Mouse (Mus musculus): ENCODE data around the gene Spg11. TPM values are rescaled to one million over a fixed set of nuclear protein-coding genes. Genes with fewer than 3 reads are reported as not detected.
"Not testable (repeated sequence)": the region's sequence is repeated elsewhere in the genome, so short reads cannot be mapped to it uniquely, and the experiment has no call there.

Spg11 gene
- polyA plus RNA-seq, 1 experiment = 14.9 TPM

DNA sequence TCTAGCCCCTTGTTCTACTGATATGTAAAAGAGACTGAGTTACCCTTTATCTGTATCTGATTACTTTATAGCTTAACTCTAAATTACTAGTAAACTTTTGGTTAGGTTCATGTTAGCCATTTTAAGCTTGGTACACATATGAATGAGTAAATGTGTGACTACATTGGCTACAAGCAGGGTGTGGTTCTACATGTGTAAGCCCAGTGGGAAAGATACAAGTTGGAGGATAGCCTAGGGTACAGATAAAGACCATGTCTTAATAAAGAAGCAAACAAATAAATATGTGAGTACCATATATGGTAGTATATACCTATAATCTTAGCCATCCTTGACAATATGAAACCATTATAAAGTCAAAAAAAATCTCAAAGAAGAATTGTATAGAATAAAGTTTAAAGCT is 74.3 kb downstream of the Spg11 start:
- TF ChIP-seq CTCF (IDR thresholded peaks at IDR 0.05; ENCODE audit: borderline replicate concordance, extremely low read depth, insufficient read depth, insufficient read length) (no peak), POLR2A (IDR thresholded peaks at IDR 0.05; ENCODE audit: borderline replicate concordance, extremely low read depth, insufficient read depth, insufficient read length, poor library complexity, severe bottlenecking) (no peak)
- no peak for DNase-seq (ENCODE audit: low read depth)

DNA sequence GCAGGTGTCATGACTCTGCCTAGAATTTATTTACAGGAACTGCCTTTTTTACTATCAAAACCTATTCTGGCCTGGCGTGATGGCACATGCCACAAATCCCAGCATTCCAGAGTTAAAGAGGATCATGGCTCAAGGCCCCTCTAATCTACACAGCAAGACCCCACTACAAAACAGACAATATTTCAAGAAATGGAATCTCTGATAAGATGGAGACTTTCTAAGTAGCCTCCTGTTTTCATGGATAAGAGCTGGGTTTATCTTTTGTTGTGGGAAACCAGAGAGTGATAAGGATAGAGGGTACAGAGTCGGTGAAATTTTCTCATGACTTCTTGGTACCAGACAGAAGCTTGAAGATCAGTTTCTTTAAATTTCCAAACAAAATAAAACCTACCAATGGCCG is 82.1 kb downstream of the Spg11 start:
- no peak for TF ChIP-seq POLR2A (IDR thresholded peaks at IDR 0.05; ENCODE audit: borderline replicate concordance, extremely low read depth, insufficient read depth, insufficient read length, poor library complexity, severe bottlenecking)
- no peak for DNase-seq (ENCODE audit: low read depth)

GRCm38 (mm10) chr2:122031970-122032369 is 86.2 kb downstream of the Spg11 start:
- TF ChIP-seq POLR2A (IDR thresholded peaks at IDR 0.05; ENCODE audit: borderline replicate concordance, extremely low read depth, insufficient read depth, insufficient read length, poor library complexity, severe bottlenecking) (no peak), CTCF (IDR thresholded peaks at IDR 0.05; ENCODE audit: borderline replicate concordance, extremely low read depth, insufficient read depth, insufficient read length) (no peak)
- no peak for DNase-seq (ENCODE audit: low read depth)

DNA sequence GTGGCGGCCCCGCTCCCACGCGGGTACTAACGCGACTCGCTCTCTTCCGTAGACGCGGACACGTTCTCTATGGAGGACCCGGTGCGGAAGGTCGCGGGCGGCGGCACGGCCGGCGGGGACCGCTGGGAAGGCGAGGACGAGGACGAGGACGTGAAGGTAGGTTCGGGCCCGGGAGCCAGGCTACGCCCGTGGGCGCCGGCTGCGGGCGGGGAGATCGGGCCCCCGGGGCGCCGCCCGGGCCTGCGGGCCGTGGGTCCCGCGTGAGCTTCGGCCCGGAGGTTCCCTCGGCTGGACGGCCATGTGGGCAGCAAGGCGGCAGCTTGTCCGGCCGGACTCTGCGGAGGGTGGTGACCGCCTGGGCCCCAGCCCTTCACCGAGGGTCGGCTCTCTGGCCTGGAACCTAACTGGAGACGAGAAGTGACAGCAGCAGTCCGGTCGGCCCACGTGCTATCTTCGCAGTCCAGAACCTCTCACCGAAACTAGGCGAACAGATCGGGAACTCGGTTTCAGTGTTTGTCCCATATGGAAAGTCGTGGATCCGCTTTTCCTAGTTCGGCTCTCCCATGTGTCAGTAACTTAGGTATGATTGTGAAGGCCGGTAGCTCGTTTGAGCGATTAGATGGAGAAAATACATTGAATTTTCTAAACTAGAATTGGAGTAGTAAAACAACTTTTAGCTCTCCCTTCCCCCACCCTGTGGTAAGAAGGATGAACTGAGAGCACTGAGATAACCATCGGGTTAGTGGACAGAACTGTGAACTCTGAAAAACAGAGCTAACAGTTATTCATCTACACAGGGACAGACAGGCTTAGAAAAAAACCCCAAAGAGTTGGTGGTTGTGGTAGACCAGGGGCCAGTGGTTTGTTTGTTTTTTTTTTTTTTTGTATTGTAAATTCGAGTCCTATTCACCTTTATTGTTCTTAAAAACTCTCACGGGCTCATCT is 89.2 kb downstream of the Spg11 start:
- peak; percentile 38 for DNase-seq (ENCODE audit: low read depth)
- TF ChIP-seq POLR2A (IDR thresholded peaks at IDR 0.05; ENCODE audit: borderline replicate concordance, extremely low read depth, insufficient read depth, insufficient read length, poor library complexity, severe bottlenecking) (no peak), CTCF (IDR thresholded peaks at IDR 0.05; ENCODE audit: borderline replicate concordance, extremely low read depth, insufficient read depth, insufficient read length) (no peak)

- TF ChIP-seq CTCF (IDR thresholded peaks at IDR 0.05; ENCODE audit: borderline replicate concordance, extremely low read depth, insufficient read depth, insufficient read length) = no peak
- peak; percentile 77; the same call in 1 of the 2 replicates for TF ChIP-seq POLR2A (IDR thresholded peaks at IDR 0.05; ENCODE audit: borderline replicate concordance, extremely low read depth, insufficient read depth, insufficient read length, poor library complexity, severe bottlenecking)
- peak; percentile 97 for DNase-seq (ENCODE audit: low read depth)
Measured at GRCm38 (mm10) chr2:122027862-122028755, 90.1 kb downstream of the Spg11 start, which contains the start of gene Eif3j1. Gene Eif3j1 (plus strand): TSS chr2:122028546.

DNA sequence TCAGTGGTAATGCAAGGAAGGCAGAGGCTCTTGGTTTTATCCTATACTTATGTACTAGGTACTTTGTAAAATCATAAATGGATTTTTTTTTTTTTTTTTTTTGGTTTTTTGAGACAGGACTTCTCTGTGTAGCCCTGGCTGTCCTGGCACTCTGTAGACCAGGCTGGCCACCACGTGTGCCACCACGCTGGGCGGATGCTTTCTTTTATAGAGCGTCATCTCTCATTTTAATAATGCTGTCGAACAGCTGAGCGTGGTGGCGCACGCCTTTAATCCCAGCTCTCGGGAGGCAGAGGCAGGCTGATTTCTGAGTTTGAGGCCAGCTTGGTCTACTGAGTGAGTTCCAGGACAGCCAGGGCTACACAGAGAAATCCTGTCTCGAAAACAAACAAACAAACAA is 91.1 kb downstream of the Spg11 start:
- DNase-seq (ENCODE audit: low read depth) = not testable (repeated sequence)

DNA sequence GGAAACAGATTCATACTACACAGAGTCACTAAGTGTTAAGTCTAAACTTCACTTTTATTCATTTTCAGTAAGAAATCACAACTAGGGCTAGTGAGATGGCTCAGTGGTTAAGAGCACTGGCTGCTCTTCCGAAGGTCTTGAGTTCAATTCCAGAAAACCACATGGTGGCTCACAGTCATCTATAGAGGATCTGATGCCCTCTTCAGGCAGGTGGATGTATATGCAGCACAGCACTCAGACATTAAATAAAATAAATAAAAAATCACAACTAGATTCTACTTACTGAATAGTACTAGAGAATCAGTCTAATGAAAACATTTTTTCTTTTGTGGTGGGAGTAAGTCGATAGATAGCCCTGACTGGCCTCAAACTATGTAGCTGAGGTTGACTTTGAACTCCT is 95.9 kb downstream of the Spg11 start:
- no peak for TF ChIP-seq POLR2A (IDR thresholded peaks at IDR 0.05; ENCODE audit: borderline replicate concordance, extremely low read depth, insufficient read depth, insufficient read length, poor library complexity, severe bottlenecking)
- no peak for TF ChIP-seq CTCF (IDR thresholded peaks at IDR 0.05; ENCODE audit: borderline replicate concordance, extremely low read depth, insufficient read depth, insufficient read length)

DNA sequence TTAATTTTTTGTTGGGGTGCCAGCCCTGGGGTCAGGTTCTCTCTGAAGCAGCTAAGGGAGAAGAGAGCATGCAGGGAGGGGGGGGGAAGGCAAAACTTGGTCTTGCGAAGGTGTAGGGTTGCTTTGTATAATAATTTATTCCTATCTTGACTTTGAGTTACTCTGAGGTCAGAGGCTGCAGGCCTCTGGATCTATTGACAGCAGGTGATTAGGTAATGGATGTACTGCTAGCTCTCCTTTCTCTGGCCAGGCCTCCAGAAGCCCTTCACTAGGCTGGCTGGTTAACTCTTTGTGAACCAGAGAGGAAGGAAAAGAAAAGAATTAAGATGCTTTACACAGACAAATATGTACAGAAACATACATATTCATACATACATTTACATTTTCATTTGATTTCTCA is 99.5 kb downstream of the Spg11 start:
- no peak for DNase-seq (ENCODE audit: low read depth)
- no peak for TF ChIP-seq POLR2A (IDR thresholded peaks at IDR 0.05; ENCODE audit: borderline replicate concordance, extremely low read depth, insufficient read depth, insufficient read length, poor library complexity, severe bottlenecking)
- TF ChIP-seq CTCF (IDR thresholded peaks at IDR 0.05; ENCODE audit: borderline replicate concordance, extremely low read depth, insufficient read depth, insufficient read length) = no peak

More for the DNA sequence above, 95.9 kb downstream of the Spg11 start:
- DNase-seq (ENCODE audit: low read depth) = no peak

DNA sequence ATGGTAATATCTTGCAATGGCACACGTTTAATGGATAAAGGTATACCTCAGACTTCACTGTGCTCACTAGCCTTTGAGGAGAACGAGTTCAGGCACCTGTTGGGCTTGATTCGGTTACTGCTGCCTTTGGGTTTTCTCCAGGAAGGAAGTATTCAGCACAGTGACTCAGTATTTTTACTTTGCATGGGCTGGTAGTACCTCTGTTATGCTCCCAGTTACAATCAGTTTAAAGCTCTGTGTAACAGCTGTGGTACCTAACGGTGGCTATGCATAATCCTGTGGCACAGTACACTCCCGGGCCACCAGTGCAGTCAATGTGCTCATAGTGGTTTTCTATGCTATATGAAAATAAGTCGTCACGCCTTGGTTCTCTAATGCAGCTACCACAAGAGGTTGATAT is 106.7 kb downstream of the Spg11 start:
- TF ChIP-seq CTCF (IDR thresholded peaks at IDR 0.05; ENCODE audit: borderline replicate concordance, extremely low read depth, insufficient read depth, insufficient read length) (no peak), POLR2A (IDR thresholded peaks at IDR 0.05; ENCODE audit: borderline replicate concordance, extremely low read depth, insufficient read depth, insufficient read length, poor library complexity, severe bottlenecking) (no peak)
- no peak for DNase-seq (ENCODE audit: low read depth)

DNA sequence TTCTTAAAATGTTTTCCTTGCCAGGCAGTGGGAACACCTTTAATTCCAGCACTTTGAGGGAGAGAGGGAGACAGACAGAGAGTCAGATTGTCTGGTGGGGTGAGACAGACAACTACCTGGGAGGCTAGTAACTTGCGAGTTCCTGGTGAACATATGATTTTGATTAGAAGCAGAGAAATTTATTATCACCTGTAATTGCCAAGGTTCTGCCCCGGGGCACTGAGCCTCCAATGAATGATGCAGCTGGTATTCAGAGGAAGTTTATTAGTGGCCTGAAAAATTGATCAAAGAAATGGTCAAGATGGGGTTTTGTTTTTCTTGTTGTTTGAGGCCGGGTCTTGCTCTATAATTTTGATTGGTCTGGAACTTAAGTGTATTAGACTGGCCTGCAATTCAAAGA is 109.4 kb downstream of the Spg11 start:
- TF ChIP-seq CTCF (IDR thresholded peaks at IDR 0.05; ENCODE audit: borderline replicate concordance, extremely low read depth, insufficient read depth, insufficient read length) (no peak), POLR2A (IDR thresholded peaks at IDR 0.05; ENCODE audit: borderline replicate concordance, extremely low read depth, insufficient read depth, insufficient read length, poor library complexity, severe bottlenecking) (no peak)
- DNase-seq (ENCODE audit: low read depth) = no peak

Other genes starting within 250 kb of the Spg11 start
- gene Ctdspl2, start 162.4 kb downstream of the Spg11 start, polyA plus RNA-seq (2012; rRNA removed) = 21.7 and 21.8 TPM in 2 replicates
- gene Mageb3, start 162.3 kb downstream of the Spg11 start, polyA plus RNA-seq (2012; rRNA removed) = 0.40 and 0.68 TPM in 2 replicates
- gene Eif3j1, start 89.8 kb downstream of the Spg11 start, polyA plus RNA-seq (2012; rRNA removed) = 12.8 and 15.8 TPM in 2 replicates
- 36.0 and 52.2 TPM in 2 replicates for gene B2m, start 29.3 kb upstream of the Spg11 start, polyA plus RNA-seq (2012; rRNA removed)
- not detected in 2 replicates for gene Trim69, start 42.3 kb upstream of the Spg11 start, polyA plus RNA-seq (2012; rRNA removed)
- not detected in 2 replicates for gene Patl2, start 67.8 kb upstream of the Spg11 start, polyA plus RNA-seq (2012; rRNA removed)
- not detected in 2 replicates for gene Terb2, start 67.9 kb upstream of the Spg11 start, polyA plus RNA-seq (2012; rRNA removed)
- 10.3 and 13.4 TPM in 2 replicates for gene Sord, start 116.4 kb upstream of the Spg11 start, polyA plus RNA-seq (2012; rRNA removed)
- 0.08 TPM in 2 replicates for gene Duox2, start 180.1 kb upstream of the Spg11 start, polyA plus RNA-seq (2012; rRNA removed)
- gene Duoxa2, start 180.5 kb upstream of the Spg11 start, polyA plus RNA-seq (2012; rRNA removed) = 0.04 and 0.05 TPM in 2 replicates
- gene Duoxa1, start 195.3 kb upstream of the Spg11 start, polyA plus RNA-seq (2012; rRNA removed) = 0.18 and 0.55 TPM in 2 replicates
- gene Duox1, start 197.3 kb upstream of the Spg11 start, polyA plus RNA-seq (2012; rRNA removed) = 0.08 and 0.22 TPM in 2 replicates